Mouse (Mus musculus) hindbrain, embryonic 12.5 days (tissue): ENCODE measurements around the gene Hnrnpk. TPM values are rescaled to one million over a fixed set of nuclear protein-coding genes. Genes with fewer than 3 reads are reported as not detected.
A peak's percentile ranks its signal among the peaks of the same experiment; 100 is the strongest.
"Not testable (repeated sequence)": the region's sequence is repeated elsewhere in the genome, so short reads cannot be mapped to it uniquely, and the experiment has no call there.

ENCODE experiments used
- ATAC-seq: fragments of 200-750 bp; cut with Nextera tagmentation; 2 replicates; pipeline ENCODE4 v1.8.0; 2017; ENCODE audit warnings: moderate TSS enrichment; ENCODE audit not compliant: low FRiP score
- H3K27ac ChIP-seq: fragments of 300-500 bp; sonication (generic); 2 replicates; pipeline ENCODE4 v1.5.1; 2016; ENCODE audit warnings: mild to moderate bottlenecking
- H3K27me3 ChIP-seq: fragments of 300-500 bp; sonication (generic); 2 replicates; pipeline ENCODE4 v1.6.1; 2016; ENCODE audit warnings: mild to moderate bottlenecking
- H3K36me3 ChIP-seq: fragments of 300-500 bp; sonication (generic); 2 replicates; pipeline ENCODE4 v1.6.1; 2016; ENCODE audit warnings: mild to moderate bottlenecking
- H3K4me1 ChIP-seq: fragments of 300-500 bp; sonication (generic); 2 replicates; pipeline ENCODE4 v1.6.1; 2016
- H3K4me2 ChIP-seq: fragments of 300-500 bp; sonication (generic); replicated peaks from 2 replicates; pipeline ENCODE4 v1.6.1; 2016; ENCODE audit warnings: mild to moderate bottlenecking
- H3K4me3 ChIP-seq: fragments of 300-500 bp; sonication (generic); 2 replicates; pipeline ENCODE4 v1.5.1; 2016; ENCODE audit warnings: mild to moderate bottlenecking
- H3K9ac ChIP-seq: fragments of 300-500 bp; sonication (generic); 2 replicates; pipeline ENCODE4 v1.6.1; 2016; ENCODE audit warnings: mild to moderate bottlenecking, moderate library complexity
- H3K9me3 ChIP-seq: fragments of 300-500 bp; sonication (generic); replicated peaks from 2 replicates; pipeline ENCODE4 v1.6.1; 2016; ENCODE audit warnings: mild to moderate bottlenecking
- WGBS: fragments of 180-500 bp; shearing (Covaris S2); methylation state at CpG from one replicate; pipeline ENCODE4 v1.1.7; 2016; 5-methylcytosine and 5-hydroxymethylcytosine counted together
- polyA plus RNA-seq: library from polyadenylated mRNA; unstranded; fragments of >200 nt; fragmentation: Nextera tagmentation; extraction: Ambion mirVana; gene quantifications from 2 replicates; pipeline ENCODE4 v1.2.1, GENCODE M21; 2016

The Hnrnpk gene
- polyA plus RNA-seq, result 1,934 and 2,030 TPM in 2 replicates

GRCm38 (mm10) chr13:58403243-58403642 is at the start of gene Hnrnpk:
Gene Hnrnpk (minus strand): TSS chr13:58403343.
- not testable (repeated sequence) for H3K36me3 ChIP-seq, H3K4me1 ChIP-seq, H3K9me3 ChIP-seq, ATAC-seq, H3K27me3 ChIP-seq
- peak within 1 kb of the TSS; percentile 99 for H3K27ac ChIP-seq
- peak within 1 kb of the TSS; percentile 100 for H3K9ac ChIP-seq
- WGBS, result 9% methylated on average over 16 of the region's 17 CpGs
- H3K4me2 ChIP-seq, result peak within 1 kb of the TSS; percentile 54
- H3K4me3 ChIP-seq, result peak within 1 kb of the TSS; percentile 97

GRCm38 (mm10) chr13:58452246-58452645 is 49.1 kb upstream of the Hnrnpk start:
- Histone ChIP-seq H3K27ac (no peak overlapping the region), H3K4me1 (peaks cover 6% of the 10 kb centered on the region), H3K4me3 (no peak overlapping the region), H3K36me3 (no peaks in the 10 kb centered on the region), H3K9ac (no peak overlapping the region), H3K9me3 (no peaks in the 10 kb centered on the region), H3K27me3 (peaks cover 31% of the 10 kb centered on the region), H3K4me2 (no peak overlapping the region)
- no peak for ATAC-seq
- WGBS, result 62% methylated on average over 4 of the region's 4 CpGs

- Histone ChIP-seq H3K36me3 (no peaks in the 10 kb centered on the region), H3K27ac (no peak overlapping the region), H3K27me3 (peaks cover 29% of the 10 kb centered on the region), H3K4me1 (peaks cover 6% of the 10 kb centered on the region), H3K9me3 (no peaks in the 10 kb centered on the region), H3K4me3 (no peak overlapping the region), H3K9ac (no peak overlapping the region), H3K4me2 (no peak overlapping the region)
- 0 out of 2 replicates have a peak, but pooled peaks have one; percentile 43 for ATAC-seq
- 54% methylated on average over 22 of the region's 22 CpGs for WGBS
Measured at GRCm38 (mm10) chr13:58450459-58451182, 47.5 kb upstream of the Hnrnpk start.

GRCm38 (mm10) chr13:58446541-58446940 is 43.4 kb upstream of the Hnrnpk start:
- no peaks in the 10 kb centered on the region for H3K36me3 ChIP-seq
- no peak overlapping the region for H3K9ac ChIP-seq
- H3K4me2 ChIP-seq, result no peak overlapping the region
- no peak overlapping the region for H3K27ac ChIP-seq
- no peaks in the 10 kb centered on the region for H3K9me3 ChIP-seq
- no peak overlapping the region for H3K4me3 ChIP-seq
- no peaks in the 10 kb centered on the region for H3K4me1 ChIP-seq
- ATAC-seq, result no peak
- no peaks in the 10 kb centered on the region for H3K27me3 ChIP-seq
- WGBS, result 78% methylated on average over 2 of the region's 2 CpGs

GRCm38 (mm10) chr13:58443787-58444186 is 40.6 kb upstream of the Hnrnpk start:
- Histone ChIP-seq H3K4me3 (no peak overlapping the region), H3K9me3 (no peaks in the 10 kb centered on the region), H3K4me1 (0 out of 2 replicates have a peak, but pooled peaks cover 3% of the 10 kb centered on the region), H3K27me3 (no peaks in the 10 kb centered on the region), H3K4me2 (no peak overlapping the region), H3K27ac (no peak overlapping the region), H3K36me3 (no peaks in the 10 kb centered on the region), H3K9ac (no peak overlapping the region)
- no peak for ATAC-seq
- WGBS, result 63% methylated on average over 7 of the region's 7 CpGs

GRCm38 (mm10) chr13:58443326-58443725 is 40.2 kb upstream of the Hnrnpk start:
- Histone ChIP-seq H3K9me3 (no peaks in the 10 kb centered on the region), H3K27ac (no peak overlapping the region), H3K4me3 (no peak overlapping the region), H3K27me3 (no peaks in the 10 kb centered on the region), H3K9ac (no peak overlapping the region), H3K4me1 (0 out of 2 replicates have a peak, but pooled peaks cover 3% of the 10 kb centered on the region), H3K36me3 (no peaks in the 10 kb centered on the region), H3K4me2 (no peak overlapping the region)
- whole genome bisulfite sequencing, result 62% methylated on average over 4 of the region's 4 CpGs
- no peak for ATAC-seq

- Histone ChIP-seq H3K27ac (no peak overlapping the region), H3K9me3 (no peaks in the 10 kb centered on the region), H3K9ac (no peak overlapping the region), H3K27me3 (no peaks in the 10 kb centered on the region), H3K4me1 (0 out of 2 replicates have a peak, but pooled peaks cover 3% of the 10 kb centered on the region), H3K4me3 (no peak overlapping the region), H3K4me2 (no peak overlapping the region), H3K36me3 (no peaks in the 10 kb centered on the region)
- 57% methylated on average over 2 of the region's 2 CpGs for WGBS
- 0 out of 2 replicates have a peak, but pooled peaks have one; percentile 32 for ATAC-seq
Measured at GRCm38 (mm10) chr13:58439716-58440115, 36.6 kb upstream of the Hnrnpk start.

GRCm38 (mm10) chr13:58423061-58423660 is 20.0 kb upstream of the Hnrnpk start:
- no peak overlapping the region for H3K27ac ChIP-seq
- no peaks in the 10 kb centered on the region for H3K4me1 ChIP-seq
- WGBS, result 66% methylated on average over 10 of the region's 10 CpGs
- no peak overlapping the region for H3K4me3 ChIP-seq
- no peaks in the 10 kb centered on the region for H3K36me3 ChIP-seq
- H3K27me3 ChIP-seq, result no peaks in the 10 kb centered on the region
- no peak overlapping the region for H3K9ac ChIP-seq
- H3K9me3 ChIP-seq, result no peaks in the 10 kb centered on the region
- ATAC-seq, result no peak
- H3K4me2 ChIP-seq, result no peak overlapping the region

- Histone ChIP-seq H3K9ac (no peak overlapping the region), H3K4me2 (no peak overlapping the region), H3K4me3 (no peak overlapping the region), H3K9me3 (no peaks in the 10 kb centered on the region), H3K4me1 (no peaks in the 10 kb centered on the region), H3K27ac (no peak overlapping the region), H3K27me3 (no peaks in the 10 kb centered on the region), H3K36me3 (no peaks in the 10 kb centered on the region)
- 92% methylated on average over 4 of the region's 4 CpGs for WGBS
- ATAC-seq, result no peak
Measured at GRCm38 (mm10) chr13:58422242-58422641, 19.1 kb upstream of the Hnrnpk start.

- Histone ChIP-seq H3K27ac (no peak overlapping the region), H3K4me2 (no peak overlapping the region), H3K27me3 (no peaks in the 10 kb centered on the region), H3K9ac (no peak overlapping the region), H3K9me3 (no peaks in the 10 kb centered on the region), H3K36me3 (no peaks in the 10 kb centered on the region), H3K4me3 (no peak overlapping the region), H3K4me1 (no peaks in the 10 kb centered on the region)
- WGBS, result 76% methylated on average over 4 of the region's 4 CpGs
- ATAC-seq, result no peak
Measured at GRCm38 (mm10) chr13:58421026-58421425, 17.9 kb upstream of the Hnrnpk start.

- Histone ChIP-seq H3K4me2 (no peak overlapping the region), H3K9ac (no peak overlapping the region), H3K4me3 (no peak overlapping the region), H3K36me3 (no peaks in the 10 kb centered on the region), H3K27ac (no peak overlapping the region), H3K4me1 (no peaks in the 10 kb centered on the region; the same call in 1 of the 2 replicates), H3K27me3 (no peaks in the 10 kb centered on the region), H3K9me3 (no peaks in the 10 kb centered on the region)
- ATAC-seq, result no peak
- 100% methylated on average over 1 of the region's 1 CpGs for WGBS
Measured at GRCm38 (mm10) chr13:58419266-58419665, 16.1 kb upstream of the Hnrnpk start.

GRCm38 (mm10) chr13:58418656-58419055 is 15.5 kb upstream of the Hnrnpk start:
- Histone ChIP-seq H3K9ac (no peak overlapping the region), H3K4me2 (no peak overlapping the region), H3K27me3 (no peaks in the 10 kb centered on the region), H3K27ac (no peak overlapping the region), H3K4me3 (no peak overlapping the region), H3K4me1 (no peaks in the 10 kb centered on the region; the same call in 1 of the 2 replicates), H3K9me3 (no peaks in the 10 kb centered on the region), H3K36me3 (no peaks in the 10 kb centered on the region)
- no peak for ATAC-seq
- 84% methylated on average over 4 of the region's 4 CpGs for WGBS
